ENCODE assay signal across 1 mouse cellular context in the genomic region with DNA sequence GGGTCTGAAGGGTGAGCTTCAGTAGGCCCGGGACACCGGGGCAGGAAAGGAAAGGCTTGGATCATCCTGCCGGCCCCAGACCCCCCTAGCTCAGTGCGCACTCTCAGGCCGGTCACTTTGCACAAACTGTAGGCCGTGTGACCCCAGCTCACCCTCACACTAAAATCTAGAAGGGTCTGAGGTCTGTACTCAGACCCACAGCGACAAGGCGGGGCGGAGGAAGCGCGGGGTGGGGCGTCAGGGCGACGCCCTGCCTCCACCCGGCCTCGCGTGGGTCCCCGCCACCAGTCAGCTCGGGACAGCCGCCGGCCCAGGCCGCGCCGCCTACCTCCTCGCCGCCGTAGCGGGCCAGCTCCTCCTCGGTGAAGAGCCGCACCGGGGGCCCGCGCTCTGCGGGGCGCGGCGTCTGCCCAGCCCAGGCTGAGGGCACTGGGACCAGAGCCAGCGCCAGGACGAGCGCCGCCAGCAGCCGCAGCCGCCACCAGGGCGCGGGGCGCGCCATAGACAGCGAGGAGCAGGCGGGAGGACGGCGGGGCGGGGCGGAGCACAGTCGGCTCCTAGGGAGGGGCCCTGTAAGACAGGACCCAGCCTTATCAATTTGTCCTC.
TF ChIP-seq lines count a peak whose summit lies in the region.

Gene Nenf (minus strand): TSS at position 604 of the 606 bp plus-strand sequence.

TF ChIP-seq in CH12.LX, 34 proteins besides CTCF, POLR2A, EP300 and RAD21:
- TF ChIP-seq GABPA (IDR thresholded peaks at IDR 0.05; ENCODE audit: insufficient replicate concordance, low read depth, low read length) (no peak), IRF4 (IDR thresholded peaks at IDR 0.05; ENCODE audit: low read depth, low read length) (0 out of 2 replicates have a peak, but pooled peaks have one; percentile 24), ELF1 (IDR thresholded peaks at IDR 0.05; ENCODE audit: low read depth, low read length) (peak; percentile 24; the same call in 1 of the 2 replicates), NRF1 (IDR thresholded peaks at IDR 0.05; ENCODE audit: low read depth, low read length) (peak; percentile 53), SIN3A (IDR thresholded peaks at IDR 0.05; ENCODE audit: low read length) (peak; percentile 39; the same call in 1 of the 2 replicates), TCF12 (IDR thresholded peaks at IDR 0.05; ENCODE audit: low read depth, low read length) (peak; percentile 59), MAFK (IDR thresholded peaks at IDR 0.05; ENCODE audit: insufficient replicate concordance, low read length) (no peak), UBTF (IDR thresholded peaks at IDR 0.05; ENCODE audit: low read depth, low read length) (peak; percentile 82; the same call in 1 of the 2 replicates), NELFE (IDR thresholded peaks at IDR 0.05; ENCODE audit: low read depth, low read length) (peak; percentile 72; the same call in 1 of the 2 replicates), MXI1 (IDR thresholded peaks at IDR 0.05; ENCODE audit: low read depth, low read length) (peak; percentile 39), MAX (IDR thresholded peaks at IDR 0.05; ENCODE audit: low read length) (peak; percentile 33; the same call in 1 of the 2 replicates), RCOR1 (conservative IDR thresholded peaks at IDR 0.05; ENCODE audit: low read depth, low read length) (no peak)
